8 mouse cellular contexts compared by ENCODE assay signal in genomic region chr1:121430938-121431928, GRCm38 (mm10). TPM values are rescaled to one million over a fixed set of nuclear protein-coding genes. Genes with fewer than 3 reads are reported as not detected.
DNase-seq lines count a peak whose midpoint lies in the region; ATAC-seq and TF ChIP-seq lines count a peak whose summit lies in the region.

Ccdc93 (plus strand) TSS chr1:121431049.

- ATAC-seq in G1E (ENCODE audit: extremely low read depth, insufficient number of reproducible peaks, low FRiP score, poor library complexity, severe bottlenecking), result peak; percentile 84
- peak; percentile 97 for ATAC-seq in forebrain, embryonic 16.5 days
- peak; percentile 94 for ATAC-seq in lung, embryonic 14.5 days (ENCODE audit: insufficient read depth)

- no peak for TF ChIP-seq CTCF in G1E (IDR thresholded peaks at IDR 0.05; ENCODE audit: low read depth, low read length)
- TF ChIP-seq CTCF in layer of hippocampus, adult 2 months (conservative IDR thresholded peaks at IDR 0.05), result no peak
- TF ChIP-seq CTCF in lung, embryonic 14.5 days (IDR thresholded peaks at IDR 0.05; ENCODE audit: low read depth), result no peak
- TF ChIP-seq CTCF in olfactory bulb, adult 2 months (IDR thresholded peaks at IDR 0.05; ENCODE audit: insufficient read depth, low read depth, low read length), result no peak
- 0 out of 2 replicates have a peak, but pooled peaks have one; percentile 4 for TF ChIP-seq CTCF in thymus, adult 2 months (IDR thresholded peaks at IDR 0.05; ENCODE audit: borderline replicate concordance, control insufficient read depth, extremely low read depth, insufficient read depth, low read length, poor library complexity)

- H3K36me3 ChIP-seq in G1E (replicated peaks), result peaks cover 33% of the 10 kb centered on the region
- peaks cover 2% of the 10 kb centered on the region; the same call in 1 of the 2 replicates for H3K36me3 ChIP-seq in forebrain, embryonic 16.5 days (ENCODE audit: control insufficient read depth, insufficient read depth)
- peaks cover 8% of the 10 kb centered on the region; the same call in 1 of the 2 replicates for H3K36me3 ChIP-seq in lung, embryonic 14.5 days (ENCODE audit: insufficient read depth)
- peaks cover 8% of the 10 kb centered on the region for H3K36me3 ChIP-seq in thymus, adult 2 months (ENCODE audit: control insufficient read depth, insufficient read depth, low read length)

- peak within 1 kb of the TSS; percentile 97 for H3K4me2 ChIP-seq in forebrain, embryonic 16.5 days (ENCODE audit: low read length)
- H3K4me2 ChIP-seq in lung, embryonic 14.5 days, result peak within 1 kb of the TSS; percentile 96

- WGBS in forebrain, embryonic 16.5 days, result under 1% methylated on average over 47 of the region's 47 CpGs
- under 1% methylated on average over 47 of the region's 47 CpGs for WGBS in lung, embryonic 14.5 days
- WGBS in olfactory bulb, adult 2 months, result under 1% methylated on average over 47 of the region's 47 CpGs
- WGBS in thymus, adult 2 months, result under 1% methylated on average over 47 of the region's 47 CpGs

- H3K9me3 ChIP-seq in G1E (replicated peaks), result no peaks in the 10 kb centered on the region
- no peaks in the 10 kb centered on the region for H3K9me3 ChIP-seq in forebrain, embryonic 16.5 days (ENCODE audit: control insufficient read depth, low read length)
- H3K9me3 ChIP-seq in lung, embryonic 14.5 days (ENCODE audit: low read depth, low read length), result no peaks in the 10 kb centered on the region

- peak within 1 kb of the TSS; percentile 89 for H3K4me3 ChIP-seq in G1E (ENCODE audit: low read depth, low read length)
- peak within 1 kb of the TSS; percentile 93 for H3K4me3 ChIP-seq in forebrain, embryonic 16.5 days (replicated peaks; ENCODE audit: low read length)
- peak within 1 kb of the TSS; percentile 88 for H3K4me3 ChIP-seq in layer of hippocampus, adult 2 months
- H3K4me3 ChIP-seq in lung, embryonic 14.5 days (ENCODE audit: low read depth, low read length), result peak within 1 kb of the TSS; percentile 79
- H3K4me3 ChIP-seq in olfactory bulb, adult 2 months (ENCODE audit: insufficient read depth, low read depth, low read length), result peak within 1 kb of the TSS; percentile 53
- H3K4me3 ChIP-seq in thymus, adult 2 months (ENCODE audit: control insufficient read depth, insufficient read depth, low read length), result peak within 1 kb of the TSS; percentile 68

- no peak within 1 kb of the TSS for H3K27ac ChIP-seq in forebrain, embryonic 16.5 days (ENCODE audit: low read length)
- H3K27ac ChIP-seq in layer of hippocampus, adult 2 months, result peak within 1 kb of the TSS; percentile 93
- H3K27ac ChIP-seq in lung, embryonic 14.5 days (ENCODE audit: low read depth), result peak within 1 kb of the TSS; percentile 2; the same call in 1 of the 2 replicates
- no peak within 1 kb of the TSS for H3K27ac ChIP-seq in olfactory bulb, adult 2 months (ENCODE audit: insufficient read depth, low read depth, low read length)
- H3K27ac ChIP-seq in thymus, adult 2 months (ENCODE audit: control insufficient read depth, insufficient read depth, low read length), result peak within 1 kb of the TSS; percentile 51

- peaks cover 36% of the 10 kb centered on the region for H3K4me1 ChIP-seq in G1E (ENCODE audit: insufficient read depth, low read depth, low read length)
- peaks cover 17% of the 10 kb centered on the region for H3K4me1 ChIP-seq in forebrain, embryonic 16.5 days (replicated peaks; ENCODE audit: control insufficient read depth, insufficient read depth, low read length)
- no peaks in the 10 kb centered on the region for H3K4me1 ChIP-seq in lung, embryonic 14.5 days (ENCODE audit: insufficient read depth)
- H3K4me1 ChIP-seq in olfactory bulb, adult 2 months (ENCODE audit: control insufficient read depth, insufficient read depth, low read length), result peaks cover 6% of the 10 kb centered on the region
- H3K4me1 ChIP-seq in thymus, adult 2 months (replicated peaks; ENCODE audit: control insufficient read depth, insufficient read depth, low read length), result peaks cover 7% of the 10 kb centered on the region

- H3K27me3 ChIP-seq in G1E (ENCODE audit: insufficient read depth, low read length), result no peaks in the 10 kb centered on the region
- no peaks in the 10 kb centered on the region for H3K27me3 ChIP-seq in forebrain, embryonic 16.5 days (replicated peaks; ENCODE audit: control insufficient read depth, insufficient read depth, low read length)
- H3K27me3 ChIP-seq in lung, embryonic 14.5 days (ENCODE audit: insufficient read depth, low read length), result no peaks in the 10 kb centered on the region
- no peaks in the 10 kb centered on the region for H3K27me3 ChIP-seq in thymus, adult 2 months (ENCODE audit: control insufficient read depth, insufficient read depth, low read length)

- peak; percentile 75 for TF ChIP-seq POLR2A in olfactory bulb, adult 2 months (IDR thresholded peaks at IDR 0.05; ENCODE audit: insufficient read depth, low read depth, low read length)
- peak; percentile 84 for TF ChIP-seq POLR2A in thymus, adult 2 months (IDR thresholded peaks at IDR 0.05; ENCODE audit: control insufficient read depth, extremely low read depth, insufficient read depth, low read length, poor library complexity)

- intact Hi-C loops in heart, postnatal 36 days (cut with DNase I), result loop anchor here (5.0 kb wide), 1 partner anchor 104 kb away; no protein-coding TSS in a partner anchor

- peak; percentile 93 for DNase-seq in G1E (ENCODE audit: low spot score)
- peak; percentile 99 to 100 for DNase-seq in cerebellum, adult 18-20 months
- DNase-seq in heart, postnatal 36 days, result peak; percentile 100
- peak; percentile 97 to 100 for DNase-seq in layer of hippocampus, adult 2 months (ENCODE audit: low spot score in 2 of 2)
- DNase-seq in lung, embryonic 14.5 days, result peak; percentile 98
- DNase-seq in thymus, adult 2 months, result peak; percentile 100

- H3K9ac ChIP-seq in forebrain, embryonic 16.5 days (replicated peaks; ENCODE audit: low read depth, low read length), result peak within 1 kb of the TSS; percentile 90
- H3K9ac ChIP-seq in lung, embryonic 14.5 days, result peak within 1 kb of the TSS; percentile 83

RNA-seq across cellular contexts. Expression of gene Ccdc93, which starts in this region (rescaled TPM):
- total RNA-seq in G1E (2014; fragmentation: Nextera tagmentation) (32.7 and 44.7 TPM in 2 replicates), G1E (2017) (37.3 and 44.7 TPM in 2 replicates)
- 5.7 and 6.4 TPM in 2 replicates for polyA plus RNA-seq in G1E (2012)
- polyA plus RNA-seq in forebrain, embryonic 16.5 days (2015; fragmentation: Nextera tagmentation; extraction: Ambion mirVana), result 12.2 and 14.1 TPM in 2 replicates
- 10 to 100 TPM; 12.4 to 14.5 TPM for total RNA-seq in heart, postnatal 36 days (2021)
- 10 to 100 TPM; 30.1 to 32.4 TPM for total RNA-seq in layer of hippocampus, adult 2 months (2021)
- 8.8 and 9.9 TPM in 2 replicates for polyA plus RNA-seq in lung, embryonic 14.5 days (2014; fragmentation: Nextera tagmentation; extraction: Ambion mirVana)
- polyA plus RNA-seq in olfactory bulb, adult 2 months (2012; ENCODE audit: insufficient read depth, insufficient read length, low replicate concordance, missing spikeins), result not detected in 2 replicates
- polyA plus RNA-seq in thymus, adult 2 months (2012; rRNA removed), result 23.2 and 25.6 TPM in 2 replicates

Comparison
In these comparisons a context has a peak if more than half of its experiments do, and no peak if none do; other contexts are left out.
1. H3K27ac ChIP-seq: peak in layer of hippocampus, adult 2 months (single experiment), lung, embryonic 14.5 days (single experiment) and thymus, adult 2 months (single experiment); none in forebrain, embryonic 16.5 days (single experiment) and olfactory bulb, adult 2 months (single experiment).
2. Peak in every context shown above with its lines, with median percentiles within 50 percentile points of each other: ATAC-seq, DNase-seq and H3K4me3 ChIP-seq.